Mouse (Mus musculus) spleen, postnatal 10 days (tissue): ENCODE measurements around the gene Ufsp1.

ENCODE experiments used
- DNase-seq, 2 experiments: peaks; one replicate each; pipeline ENCODE4 v3.0.0; 2021 to 2022; ENCODE audit warnings: low spot score in 2 of 2

The Ufsp1 gene

DNA sequence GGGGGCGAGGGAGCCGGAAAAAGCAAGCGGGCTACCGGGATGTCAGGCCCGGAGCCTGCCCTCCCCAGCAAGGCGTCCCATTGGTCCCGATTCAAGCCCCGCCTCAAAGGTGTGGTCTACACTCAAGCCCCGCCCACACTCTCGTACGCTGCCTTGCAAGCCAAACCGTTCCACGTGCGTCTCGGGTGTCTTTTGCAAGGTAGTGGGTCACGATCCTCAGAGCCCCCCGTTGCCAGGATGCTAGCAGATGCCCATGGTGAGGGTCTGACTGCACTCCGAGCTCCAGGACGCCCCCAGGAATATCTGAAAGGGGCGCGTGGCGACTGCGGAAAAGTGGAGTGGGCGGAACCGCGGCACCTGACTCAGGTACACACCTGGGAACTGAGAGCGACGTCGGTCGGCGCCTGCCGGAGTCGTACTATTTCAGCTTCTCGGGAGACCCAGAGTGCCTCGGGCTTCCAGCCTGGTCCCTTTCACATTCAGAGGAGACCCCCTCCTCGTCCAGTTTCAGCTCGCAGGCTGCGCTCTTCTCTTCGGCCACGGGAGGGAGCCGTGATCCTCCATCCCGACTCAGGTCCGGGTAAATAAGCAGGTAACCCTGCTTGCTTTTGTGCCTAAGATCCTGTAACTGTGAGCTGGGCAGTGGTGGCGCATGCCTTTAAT, 39.2 kb downstream of the Ufsp1 start, which contains the start of gene Slc12a9:
TSS of gene Slc12a9 (minus strand) at position 86 of the 663 bp plus-strand sequence.
- DNase-seq, result peak; percentile 87 to 96

DNA sequence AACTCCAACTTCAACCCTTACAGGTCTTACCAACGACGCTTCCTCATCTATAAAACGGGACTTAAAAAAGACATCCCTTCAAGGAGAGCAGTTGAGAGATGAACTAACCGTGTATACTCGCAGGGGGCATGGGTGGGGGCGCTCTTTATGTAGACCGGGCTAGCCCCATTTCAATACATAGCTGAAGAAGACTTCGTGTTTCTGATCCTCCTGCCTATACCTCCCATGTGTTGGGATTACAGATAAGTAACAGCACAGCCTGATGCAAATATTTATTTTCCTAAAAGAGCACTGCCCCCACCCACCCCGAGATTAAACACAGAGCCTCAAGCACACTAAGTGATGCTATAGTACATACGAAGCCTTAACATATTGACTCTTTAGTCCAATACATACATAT, 39.9 kb downstream of the Ufsp1 start:
- DNase-seq, result no peak

DNA sequence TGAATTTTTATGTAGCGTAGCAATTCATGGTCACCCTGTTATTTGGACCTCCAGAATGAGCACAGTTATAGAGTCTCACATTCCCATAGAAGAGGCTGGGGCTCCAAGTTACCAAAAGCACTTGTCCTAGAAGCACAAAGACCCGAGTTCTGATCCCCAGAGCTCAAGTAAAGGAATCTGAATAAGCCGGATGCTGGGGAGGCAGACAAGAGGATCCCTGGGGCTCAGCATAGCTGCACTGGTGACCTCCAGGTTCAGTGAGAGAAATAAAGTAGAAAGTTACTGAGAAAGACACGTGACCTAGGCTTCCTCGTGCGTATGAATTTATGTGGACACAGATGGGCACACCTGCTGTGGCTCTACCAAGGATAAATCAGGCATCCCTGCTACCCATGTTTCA, 40.6 kb downstream of the Ufsp1 start:
- DNase-seq, result no peak

DNA sequence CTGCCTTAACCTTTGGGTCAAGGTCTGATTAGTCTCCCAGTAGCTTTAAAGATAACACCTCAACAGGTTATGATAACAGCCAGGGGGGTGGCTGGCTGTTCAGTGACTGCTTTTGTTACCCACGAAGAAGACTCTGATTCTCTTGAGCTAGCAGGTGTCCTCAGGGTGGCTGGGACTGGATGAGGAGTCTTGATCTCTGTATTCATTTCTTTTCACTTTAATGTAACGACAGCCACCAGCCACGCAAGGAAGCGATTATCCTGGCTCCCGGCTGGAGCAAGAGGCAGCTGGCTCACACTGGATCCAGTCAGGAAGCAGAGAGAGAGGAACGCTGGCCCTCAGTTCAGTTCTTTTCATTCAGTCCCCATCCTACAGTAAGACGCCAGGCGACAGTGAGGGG, 42.8 kb downstream of the Ufsp1 start:
- no peak for DNase-seq

DNA sequence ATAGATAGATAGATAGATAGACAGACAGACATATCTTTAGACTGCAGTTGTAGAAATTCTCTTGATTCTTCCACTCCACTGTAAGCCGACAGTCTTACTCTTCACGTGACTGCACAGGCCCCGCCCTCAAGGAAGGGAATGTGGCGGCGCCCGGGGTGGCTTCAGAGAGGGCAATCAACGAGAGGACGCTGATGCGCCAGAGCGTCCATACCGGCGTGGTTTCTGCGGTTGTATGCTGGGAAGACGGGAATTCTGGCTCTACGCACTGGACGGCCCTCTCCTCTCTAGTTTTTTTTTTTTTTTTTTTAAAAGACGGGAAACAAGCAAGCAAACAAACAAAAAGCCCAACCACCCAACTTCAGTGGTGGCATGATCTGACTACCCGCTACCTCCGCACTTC, 43.8 kb downstream of the Ufsp1 start:
- DNase-seq, result peak; percentile 67 to 92

DNA sequence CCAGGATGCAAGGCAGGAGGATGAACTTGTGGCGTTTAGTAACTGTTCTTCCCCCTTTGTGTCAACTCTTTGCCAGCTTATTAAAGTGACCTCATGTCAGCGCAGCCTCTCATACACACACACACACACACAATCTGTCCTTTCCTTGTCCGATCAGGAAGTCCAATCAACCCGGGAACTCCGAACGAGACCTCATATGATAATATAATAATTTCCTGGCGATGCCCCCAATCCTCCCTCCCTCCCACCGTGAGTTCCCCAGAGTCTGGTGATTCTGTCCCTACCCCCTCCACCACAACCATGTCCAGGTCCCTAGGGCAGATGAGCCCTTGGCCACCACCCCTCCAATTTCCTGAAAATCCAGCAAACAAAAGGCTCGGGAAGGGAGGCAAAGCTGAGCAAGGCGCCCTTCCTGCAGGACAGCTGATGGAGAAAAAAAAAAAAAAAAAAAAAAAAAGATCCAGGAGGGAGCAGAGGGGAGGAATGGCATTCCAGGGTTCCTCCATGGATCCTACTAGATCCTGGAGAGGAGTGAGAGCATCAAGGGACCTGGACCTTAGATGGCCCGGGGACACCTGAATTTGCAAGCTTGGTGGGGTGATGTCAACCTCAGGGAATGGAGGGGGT, 44.3 kb downstream of the Ufsp1 start:
- peak; percentile 34 to 41 for DNase-seq

DNA sequence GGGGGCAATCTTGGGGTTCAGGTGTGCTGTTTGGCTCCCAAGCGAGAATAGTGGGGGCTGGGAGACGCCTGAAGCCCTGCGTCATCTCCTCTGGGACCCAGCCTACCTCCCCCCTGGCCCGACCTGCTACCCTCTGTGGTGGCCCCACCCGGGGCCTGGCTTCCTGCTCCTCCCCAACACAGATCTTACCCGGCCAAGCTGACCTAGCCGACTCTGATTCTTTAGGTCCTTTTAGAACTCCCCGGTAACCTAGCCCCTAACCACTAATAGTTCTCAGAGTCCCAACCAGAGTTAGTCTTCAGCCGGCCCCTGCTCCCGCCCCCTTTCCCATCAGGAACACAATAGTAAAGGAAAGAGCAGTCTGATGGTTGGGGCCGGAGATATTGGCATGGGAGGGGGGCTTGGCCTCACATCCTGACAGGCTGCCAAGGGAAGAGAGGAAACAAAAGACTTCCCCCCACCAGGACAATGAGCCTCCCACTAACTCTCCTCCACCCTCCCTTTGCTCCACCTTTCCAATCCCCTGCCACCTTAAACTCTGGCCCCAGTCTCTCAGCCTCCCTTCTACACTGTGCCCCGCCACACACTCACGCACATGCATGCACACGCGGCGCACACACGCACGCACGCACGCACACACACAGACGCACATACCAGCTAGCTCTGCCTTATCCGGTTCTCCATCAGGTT, 45.0 kb downstream of the Ufsp1 start:
- DNase-seq, result peak; percentile 35 to 57

DNA sequence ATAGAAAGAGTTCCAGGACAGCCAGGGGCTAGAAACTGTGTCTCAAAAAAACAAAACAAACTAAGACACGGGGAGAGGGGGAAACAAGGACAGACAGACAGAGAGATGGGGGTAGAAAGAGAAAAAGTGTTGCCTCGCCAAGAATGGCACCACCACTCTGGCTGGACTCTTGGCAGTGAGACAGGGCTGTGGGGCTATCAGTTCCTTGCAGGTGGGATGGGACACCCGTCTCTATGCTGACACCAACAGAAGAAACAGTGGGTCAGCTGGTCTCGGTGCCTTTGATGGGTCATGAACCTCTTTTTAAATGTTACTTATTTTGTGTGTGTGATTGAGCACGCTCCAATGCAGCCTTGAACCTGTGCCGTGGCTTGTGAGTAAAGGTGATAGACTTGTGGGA, 45.8 kb downstream of the Ufsp1 start:
- DNase-seq, result peak in 1 of 2 experiments; percentile 57

DNA sequence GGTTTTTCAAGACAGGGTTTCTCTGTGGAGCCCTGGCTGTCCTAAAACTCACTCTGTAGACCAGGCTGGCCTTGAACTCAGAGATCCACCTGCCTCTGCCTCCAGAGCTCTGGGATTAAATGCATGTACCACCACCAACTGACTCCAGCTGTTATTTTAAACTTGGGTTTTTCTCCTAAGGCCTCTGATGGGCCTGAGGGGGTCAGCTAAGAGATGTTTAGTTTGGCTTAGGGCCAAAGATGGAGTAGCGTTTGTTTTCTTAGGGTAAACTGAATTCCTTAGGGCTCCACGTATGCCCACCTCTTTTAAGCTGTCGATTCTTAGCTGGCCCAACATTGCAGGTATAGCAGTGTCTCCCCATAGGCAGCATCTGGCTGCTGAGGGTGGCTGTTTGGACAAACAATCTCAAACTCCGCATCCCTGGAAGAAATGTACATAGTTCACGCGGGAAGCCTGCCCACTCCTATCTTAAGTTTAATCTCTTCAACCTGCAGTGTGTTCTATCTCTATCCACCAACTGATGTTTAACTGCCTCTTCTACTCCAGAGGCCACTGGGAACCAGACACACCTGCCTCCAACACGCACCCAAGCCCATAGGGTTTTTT, 48.1 kb downstream of the Ufsp1 start:
- DNase-seq, result no peak

DNA sequence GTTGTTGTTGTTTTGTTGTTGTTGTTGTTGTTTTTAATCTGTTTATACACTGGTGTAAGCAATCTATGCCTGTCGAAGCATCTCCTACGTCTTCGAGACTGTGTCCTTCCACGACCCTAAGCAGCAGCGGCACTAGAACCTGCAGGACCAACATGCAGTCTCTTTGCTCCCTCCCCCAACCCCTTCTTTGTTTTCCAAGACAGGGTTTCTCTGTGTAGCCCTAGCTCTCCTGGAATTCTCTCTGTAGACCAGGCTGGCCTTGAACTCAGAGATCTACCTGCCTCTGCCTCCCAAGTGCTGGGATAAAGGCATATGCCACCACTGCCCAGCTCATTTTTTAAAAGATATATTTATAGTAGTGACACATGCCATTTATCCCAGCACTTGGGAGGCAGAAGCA, 49.0 kb downstream of the Ufsp1 start:
- DNase-seq, result no peak

DNA sequence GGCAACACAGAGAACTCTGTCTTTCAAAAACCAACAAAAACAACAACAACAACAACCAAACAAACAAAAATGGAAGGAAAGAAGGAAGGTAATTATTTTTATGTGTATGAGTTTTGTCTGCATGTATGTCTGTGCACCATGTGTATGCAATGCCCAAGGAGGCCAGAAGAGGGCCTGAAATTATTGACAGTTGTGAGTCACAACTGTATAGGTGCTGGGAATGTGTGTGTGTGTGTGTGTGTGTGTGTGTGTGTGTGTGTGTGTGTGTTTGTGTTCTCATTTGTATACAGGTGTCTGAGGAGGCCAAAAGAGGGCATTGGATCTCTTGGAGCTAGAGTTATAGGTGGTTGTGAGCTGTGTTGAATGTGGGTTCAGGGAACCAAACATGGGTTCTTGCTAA, 49.4 kb downstream of the Ufsp1 start:
- no peak for DNase-seq
